Mouse (Mus musculus) olfactory bulb, adult 2 months (tissue): ENCODE measurements at regions not wholly inside any gene's neighbourhood (a gene's known extent, or its start where the extent isn't known, plus 50 kb on each side); places are given as distances from the start of the nearest gene placed in this dataset.

ENCODE experiments used
- CTCF ChIP-seq: fragments of 200-500 bp; IDR thresholded peaks from 2 replicates; pipeline ENCODE4 v1.5.1; 2012; ENCODE audit warnings: low read depth, mild to moderate bottlenecking, low read length, moderate library complexity; ENCODE audit not compliant: insufficient read depth
- POLR2A ChIP-seq: fragments of 200-500 bp; IDR thresholded peaks from 2 replicates; pipeline ENCODE4 v1.6.1; 2012; ENCODE audit warnings: mild to moderate bottlenecking, low read depth, low read length, moderate library complexity; ENCODE audit not compliant: insufficient read depth

GRCm38 (mm10) chr11:7931064-7931797, 717.5 kb upstream of the Igfbp3 start:
- TF ChIP-seq CTCF: no peak
- TF ChIP-seq POLR2A: no peak
